Comparison of ENCODE assay signal across 9 mouse cellular contexts in genomic region chr4:133043798-133044646, GRCm38 (mm10). TPM values are rescaled to one million over a fixed set of nuclear protein-coding genes. Genes with fewer than 3 reads are reported as not detected.
DNase-seq lines count a peak whose midpoint lies in the region; ATAC-seq lines count a peak whose summit lies in the region.
"Had no signal": no experiment of that assay in that cellular context is flagged by ENCODE, and none has a peak within 500 bp of the region (broad histone marks: within the 10 kb centered on the region; RNA-seq: fewer than 3 reads in every experiment).

No protein-coding gene starts in this region.

- peak overlapping the region; percentile 19; the same call in 1 of the 2 replicates for H3K4me3 ChIP-seq in hindbrain, embryonic 13.5 days
- H3K4me3 ChIP-seq in lung, embryonic 16.5 days (ENCODE audit: low read length) = no peak overlapping the region

- peak overlapping the region; percentile 51 for H3K4me2 ChIP-seq in hindbrain, embryonic 13.5 days
- H3K4me2 ChIP-seq in lung, embryonic 16.5 days (ENCODE audit: low read depth, low read length) = peak overlapping the region; percentile 100

- H3K9ac ChIP-seq in hindbrain, embryonic 13.5 days = peak overlapping the region; percentile 66
- H3K9ac ChIP-seq in lung, embryonic 16.5 days (ENCODE audit: low read length) = peak overlapping the region; percentile 33
- H3K9ac ChIP-seq: liver, embryonic 14.5 days had no signal

- no peaks in the 10 kb centered on the region for H3K36me3 ChIP-seq in hindbrain, embryonic 13.5 days
- H3K36me3 ChIP-seq in lung, embryonic 16.5 days (ENCODE audit: control insufficient read depth, insufficient read depth, low read length) = no peaks in the 10 kb centered on the region

- peak; percentile 52 for DNase-seq in retina, postnatal 1 day
- no peak for DNase-seq in retina, embryonic 14.5 days (ENCODE audit: low spot score)
- peak; percentile 91 for DNase-seq in gastrocnemius, adult 18-20 months (ENCODE audit: low spot score)
- DNase-seq in ovary, postnatal 36 days (ENCODE audit: low spot score) = no peak
- no peak for DNase-seq in spleen, postnatal 14 days (ENCODE audit: low spot score in 2 of 2)
- DNase-seq in right cerebral cortex, postnatal 25 days = no peak

- peaks cover 100% of the 10 kb centered on the region for H3K4me1 ChIP-seq in hindbrain, embryonic 13.5 days (replicated peaks)
- peaks cover 89% of the 10 kb centered on the region for H3K4me1 ChIP-seq in lung, embryonic 16.5 days (replicated peaks; ENCODE audit: control insufficient read depth, insufficient read depth, low read length)

- ATAC-seq in hindbrain, embryonic 13.5 days (ENCODE audit: low FRiP score) = no peak
- ATAC-seq in lung, embryonic 16.5 days (ENCODE audit: low read depth) = peak; percentile 22; the same call in 1 of the 2 replicates

- H3K27ac ChIP-seq in hindbrain, embryonic 13.5 days = peak overlapping the region; percentile 92
- H3K27ac ChIP-seq in lung, embryonic 16.5 days (ENCODE audit: low read length) = peak overlapping the region; percentile 94
- H3K27ac ChIP-seq: liver, embryonic 14.5 days had no signal

- no peaks in the 10 kb centered on the region for H3K9me3 ChIP-seq in hindbrain, embryonic 13.5 days
- no peaks in the 10 kb centered on the region for H3K9me3 ChIP-seq in lung, embryonic 16.5 days (ENCODE audit: control insufficient read depth, low read length)

- WGBS in hindbrain, embryonic 13.5 days = 32% methylated on average over 6 of the region's 6 CpGs
- 45% methylated on average over 6 of the region's 6 CpGs for WGBS in lung, embryonic 16.5 days

- H3K27me3 ChIP-seq in hindbrain, embryonic 13.5 days = no peaks in the 10 kb centered on the region
- H3K27me3 ChIP-seq in lung, embryonic 16.5 days (ENCODE audit: control insufficient read depth, insufficient read depth, low read depth, low read length) = no peaks in the 10 kb centered on the region

RNA-seq across cellular contexts. Expression of gene Ahdc1, which starts 33.0 kb away (rescaled TPM):
- total RNA-seq in gastrocnemius, adult 18-20 months (2021) = 10 to 100 TPM; 40.6 to 41.6 TPM
- polyA plus RNA-seq in hindbrain, embryonic 13.5 days (2015; fragmentation: Nextera tagmentation; extraction: Ambion mirVana) = 11.0 and 12.5 TPM in 2 replicates
- polyA plus RNA-seq in lung, embryonic 16.5 days (2015; fragmentation: Nextera tagmentation; extraction: Ambion mirVana) = 8.0 and 8.2 TPM in 2 replicates

Comparison
In these comparisons a context has a peak if more than half of its experiments do, and no peak if none do; other contexts are left out.
1. DNase-seq: peak in retina, postnatal 1 day (single experiment) and gastrocnemius, adult 18-20 months (single experiment); none in retina, embryonic 14.5 days (single experiment), ovary, postnatal 36 days (single experiment), spleen, postnatal 14 days (0 of 2) and right cerebral cortex, postnatal 25 days (single experiment).